Mouse (Mus musculus) left cerebral cortex, adult 11 months (tissue): ENCODE measurements at regions not wholly inside any gene's neighbourhood (a gene's known extent, or its start where the extent isn't known, plus 50 kb on each side); places are given as distances from the start of the nearest gene placed in this dataset.

Experiments
- DNase-seq: peaks from one replicate; pipeline ENCODE4 v3.0.0; 2022; ENCODE audit warnings: low spot score

DNA sequence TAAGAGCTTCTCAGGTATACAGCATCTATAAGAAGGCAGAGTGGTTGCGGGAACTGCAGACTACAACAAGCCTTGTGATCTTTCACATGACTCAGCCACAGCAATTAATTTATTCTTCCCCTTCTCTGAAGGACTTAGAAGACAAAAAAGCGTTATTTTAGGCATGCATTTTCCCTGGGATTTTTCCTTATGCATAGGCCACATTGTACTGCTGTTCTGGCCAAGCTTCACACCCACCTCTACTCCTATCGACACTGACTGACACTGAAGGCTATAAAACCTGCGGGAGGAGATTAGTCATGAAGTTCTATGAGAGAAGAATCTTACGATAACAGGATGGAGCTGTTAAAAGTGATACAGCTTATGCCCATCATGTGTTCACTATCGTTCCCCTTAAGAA is 441.9 kb downstream of the Tox3 start:
- no peak for DNase-seq

DNA sequence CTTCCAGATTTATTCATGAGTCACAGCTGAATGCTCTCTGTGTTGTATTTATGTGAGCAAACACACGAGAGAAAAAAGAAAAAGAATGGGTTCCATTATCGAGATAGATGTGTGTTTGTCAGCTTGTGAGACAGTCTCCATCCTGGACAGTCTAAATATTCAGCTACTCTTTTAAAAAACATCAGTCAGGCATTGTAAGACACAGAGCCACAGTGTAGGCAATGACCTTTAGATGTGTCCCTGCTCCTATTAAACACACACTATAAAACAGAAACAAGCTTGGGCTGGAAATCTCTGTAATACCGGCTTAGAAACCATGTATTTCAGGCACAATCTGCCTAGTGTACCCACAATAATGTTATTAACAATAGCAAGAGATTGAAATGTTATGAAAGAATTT is 442.6 kb downstream of the Tox3 start:
- no peak for DNase-seq

DNA sequence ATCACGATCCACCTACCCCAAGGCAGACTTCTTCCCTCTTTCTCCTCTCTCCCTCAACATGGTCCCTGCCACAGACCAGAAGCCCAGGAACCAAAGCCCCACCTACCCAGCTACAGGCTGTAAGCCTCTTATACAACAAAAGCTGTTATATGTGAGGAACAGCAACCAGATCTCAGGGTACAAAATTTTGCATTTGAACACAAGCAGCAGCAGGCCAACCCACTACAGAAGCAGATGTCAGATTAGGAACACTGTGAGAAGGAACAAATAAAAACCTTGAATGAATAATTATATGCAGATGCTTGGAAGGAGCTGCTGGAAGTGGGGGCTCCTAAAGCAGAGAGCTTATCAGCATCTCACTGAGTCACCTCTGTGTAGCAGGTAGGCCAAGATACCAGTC is 444.8 kb downstream of the Tox3 start:
- no peak for DNase-seq

DNA sequence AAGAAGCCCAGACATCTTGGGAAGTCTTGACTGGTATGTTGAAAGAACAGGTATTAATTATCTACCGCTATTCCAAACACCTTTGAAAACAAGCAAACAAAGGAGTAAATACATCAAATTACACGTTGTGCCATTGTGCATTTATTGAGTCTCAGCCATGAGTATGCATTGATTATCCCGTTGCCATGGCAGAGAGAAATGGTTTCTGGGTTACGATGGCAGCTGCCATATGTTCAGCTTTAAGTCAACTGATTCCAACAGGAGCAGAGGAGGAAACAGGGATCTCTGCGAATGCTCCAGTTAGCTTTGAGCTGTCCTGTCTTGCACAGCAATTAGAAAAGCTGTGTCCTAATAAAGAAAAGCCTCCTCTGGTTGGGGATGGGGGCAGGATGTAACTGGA is 475.4 kb downstream of the Tox3 start:
- DNase-seq = no peak

DNA sequence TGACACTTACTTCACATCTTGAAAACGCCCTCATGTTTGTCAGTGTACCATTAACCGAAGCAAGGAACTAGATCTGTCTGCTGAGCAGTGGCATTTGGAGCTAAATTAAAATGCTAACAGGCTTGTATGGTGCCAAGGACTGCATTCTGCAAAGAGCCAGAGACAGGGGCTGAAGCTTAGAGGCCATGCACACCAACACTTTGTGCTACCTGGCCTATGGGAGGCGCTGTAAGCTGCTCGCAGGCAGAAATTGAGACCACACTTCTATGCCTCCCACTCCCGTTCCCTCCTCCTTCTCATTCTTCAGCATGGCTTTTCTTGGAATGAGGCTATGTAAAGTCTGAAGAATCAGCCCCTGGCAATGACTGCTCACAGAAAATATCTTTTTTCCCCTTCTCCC is 476.2 kb downstream of the Tox3 start:
- no peak for DNase-seq

DNA sequence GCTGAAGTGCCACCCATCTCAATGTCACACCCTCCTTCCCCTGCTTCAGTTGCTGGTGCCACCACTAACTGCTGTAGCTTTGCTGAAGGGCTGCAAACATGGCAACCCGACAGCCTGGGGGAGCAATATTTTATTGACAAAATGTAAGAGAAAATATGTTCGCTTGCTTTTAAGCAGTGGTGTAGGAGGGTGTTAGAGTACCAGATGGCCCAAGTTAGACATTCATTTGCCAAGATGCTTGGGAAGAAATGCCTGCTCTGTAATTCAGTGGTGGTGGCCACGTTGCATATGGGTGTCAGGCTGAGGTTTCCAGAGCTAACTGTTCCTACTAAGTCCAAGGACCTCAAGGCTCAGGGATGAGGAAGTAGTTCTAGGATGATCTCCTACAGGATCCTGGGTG is 488.3 kb downstream of the Tox3 start:
- no peak for DNase-seq

DNA sequence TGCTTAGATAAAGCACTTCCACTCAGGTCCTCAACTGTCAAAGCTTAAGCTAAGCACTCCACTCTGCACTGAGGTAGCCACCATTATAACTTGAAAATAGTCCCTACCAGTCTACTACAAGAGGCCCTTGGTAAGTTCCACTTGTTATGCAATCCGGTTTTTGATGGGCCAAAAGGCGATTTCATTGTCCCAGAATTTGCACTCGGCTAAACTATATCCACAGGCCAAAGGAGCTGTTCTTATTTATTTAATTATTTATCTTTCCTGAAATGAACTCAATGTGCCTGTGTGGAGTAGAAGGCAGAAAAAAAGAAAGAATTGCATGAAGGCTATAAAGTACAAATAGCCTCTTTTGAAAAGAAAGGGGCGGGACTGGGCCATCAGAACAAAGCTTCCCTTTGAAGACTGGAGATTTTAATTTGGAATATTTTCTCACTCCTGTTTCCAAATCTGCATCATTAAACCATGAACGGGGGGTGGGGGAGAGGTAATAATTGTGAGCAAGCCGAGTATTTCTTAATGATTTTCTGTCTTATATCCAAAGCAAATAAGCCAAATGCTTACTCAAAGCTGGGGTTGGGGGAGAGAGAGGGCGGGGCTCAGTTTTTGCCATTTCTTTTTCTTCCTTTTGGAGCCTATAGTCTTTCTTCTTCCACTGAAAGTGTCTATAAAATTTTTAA is 489.3 kb downstream of the Tox3 start:
- DNase-seq = no peak

DNA sequence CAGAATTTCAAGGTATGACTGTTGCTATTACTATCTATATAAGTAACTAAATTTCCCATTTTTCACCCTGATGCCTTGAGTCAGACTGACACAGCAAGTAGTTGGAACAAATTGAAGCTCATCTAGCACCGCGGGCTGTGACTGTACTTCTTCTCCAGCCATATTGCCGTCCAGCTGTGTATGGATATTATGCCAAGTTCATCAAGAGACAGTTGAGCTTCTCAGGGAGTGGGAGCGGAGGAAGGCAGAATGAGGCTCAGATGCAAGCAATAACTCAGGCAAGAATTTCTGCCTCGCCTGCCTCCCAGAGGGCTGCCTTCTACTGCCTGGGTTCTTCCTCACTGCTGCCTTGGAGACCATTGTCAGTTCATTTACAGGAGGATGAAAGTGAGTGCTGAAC is 492.6 kb downstream of the Tox3 start:
- DNase-seq = no peak

DNA sequence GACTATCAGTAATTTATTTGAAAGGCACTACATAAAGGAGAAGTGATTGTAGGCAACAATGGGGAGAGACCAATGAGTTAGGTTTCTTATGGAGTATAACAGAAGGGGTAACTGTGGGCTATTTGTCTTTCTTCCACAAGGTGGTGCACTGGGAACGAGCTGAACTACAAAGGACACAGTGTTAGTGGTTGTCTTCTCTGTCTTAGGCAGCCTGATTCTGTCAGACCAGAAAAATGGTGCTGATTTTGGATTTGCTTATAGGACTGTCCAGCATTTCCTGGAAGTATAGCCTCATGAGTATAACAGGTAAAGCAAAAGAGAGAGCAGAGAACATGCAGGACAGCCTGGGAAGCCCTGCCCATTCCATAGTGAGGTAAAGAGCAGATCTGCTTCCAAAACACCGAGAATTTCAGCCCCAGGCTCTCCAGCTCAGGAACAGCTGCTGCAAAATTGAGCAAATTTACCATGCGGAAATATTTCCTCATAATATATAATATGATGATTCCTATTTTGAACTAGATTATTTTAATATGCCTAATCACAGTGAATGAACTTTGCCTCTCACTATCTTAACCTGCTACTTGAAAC is 497.8 kb downstream of the Tox3 start:
- peak; percentile 82 for DNase-seq

DNA sequence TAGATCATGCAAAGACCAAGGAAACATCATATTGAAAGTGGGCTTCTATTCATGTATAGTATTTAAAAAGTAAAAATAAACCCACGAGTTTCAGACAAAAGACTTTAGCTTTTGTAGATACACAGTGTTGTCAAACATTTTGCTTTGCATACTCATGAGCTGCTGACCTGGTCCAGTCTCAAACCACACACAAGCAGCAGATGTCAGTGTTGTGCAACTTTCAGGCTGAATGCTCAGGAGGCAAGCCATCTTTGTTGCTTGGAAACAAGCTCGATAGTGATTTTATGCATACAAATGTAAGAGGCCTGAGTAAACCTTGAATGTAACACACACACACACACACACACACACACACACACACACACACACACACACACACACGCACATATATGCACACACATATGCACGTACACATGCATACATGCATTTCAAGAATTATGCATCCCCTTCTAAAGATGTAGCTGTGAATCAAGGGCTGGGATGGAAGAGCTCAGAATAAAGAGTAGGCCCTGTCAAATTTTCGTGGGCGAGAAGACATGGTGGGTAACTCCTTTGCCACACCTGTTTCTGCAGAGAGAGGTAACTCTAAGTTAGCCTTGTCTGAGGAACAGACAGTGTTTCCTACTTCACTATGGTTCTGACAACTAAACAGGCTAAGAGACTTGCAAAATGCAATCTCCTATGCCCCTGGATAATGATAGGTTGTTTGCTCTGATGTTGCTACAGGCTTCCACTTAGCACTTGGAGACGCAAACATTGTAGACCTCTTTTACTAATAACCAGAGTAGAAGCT is 498.5 kb downstream of the Tox3 start:
- peak; percentile 53 for DNase-seq

DNA sequence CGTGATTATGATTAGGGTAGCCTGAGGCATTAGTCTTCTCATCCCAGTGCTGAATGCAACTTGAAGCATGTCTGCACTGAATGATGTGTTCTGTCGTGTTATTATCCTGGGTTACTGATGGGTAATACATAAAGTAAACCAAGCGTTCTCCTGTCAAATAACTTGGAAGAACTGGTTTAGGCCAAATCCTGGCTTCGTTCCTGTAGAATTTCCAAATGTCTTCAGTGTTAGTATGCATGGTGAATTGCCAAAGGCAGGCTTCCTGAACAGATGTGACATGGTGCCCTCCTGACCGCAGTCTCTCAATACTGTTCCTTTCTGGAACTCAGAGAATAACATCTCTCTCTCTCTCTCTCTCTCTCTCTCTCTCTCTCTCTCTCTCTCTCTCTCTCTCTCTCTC is 509.6 kb downstream of the Tox3 start:
- no peak for DNase-seq

DNA sequence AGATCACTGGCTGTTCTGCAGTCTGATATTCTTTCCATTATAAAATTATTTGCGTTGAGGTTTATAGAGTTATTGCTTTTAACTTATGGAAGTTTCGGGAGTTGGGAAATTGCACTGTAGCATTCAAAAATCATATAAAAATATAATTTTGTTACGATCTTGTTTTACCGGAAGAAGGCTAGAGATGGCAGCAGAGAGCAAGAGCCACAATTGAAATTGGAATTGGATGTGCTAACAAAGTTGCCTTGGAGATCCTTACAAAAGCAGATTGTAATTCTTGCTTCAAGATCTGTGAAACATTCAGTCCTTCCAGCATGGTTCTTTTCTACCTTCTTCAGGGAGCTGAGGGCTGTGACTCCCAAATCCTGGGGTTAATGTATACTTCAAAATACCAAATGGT is 514.4 kb downstream of the Tox3 start:
- DNase-seq = no peak

DNA sequence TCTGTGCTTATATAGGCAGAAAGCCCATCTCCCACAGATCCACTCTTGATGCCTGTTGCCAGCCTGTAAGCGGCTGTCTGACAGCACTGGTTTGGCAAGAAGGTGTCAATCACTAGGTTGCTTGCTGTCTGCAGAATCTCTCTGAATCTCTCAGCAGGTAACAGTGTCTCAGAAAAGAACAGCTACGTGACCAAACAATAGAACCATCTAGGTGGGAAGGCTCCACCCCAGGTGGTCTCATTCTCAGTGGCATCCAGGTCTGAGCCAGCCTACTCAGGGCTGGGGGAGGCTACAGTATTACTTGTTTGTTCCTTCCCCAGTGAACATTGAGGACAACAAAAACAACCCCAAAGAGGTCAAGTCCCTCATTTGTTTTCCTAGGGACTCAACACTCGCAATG is 523.6 kb downstream of the Tox3 start:
- DNase-seq = no peak

DNA sequence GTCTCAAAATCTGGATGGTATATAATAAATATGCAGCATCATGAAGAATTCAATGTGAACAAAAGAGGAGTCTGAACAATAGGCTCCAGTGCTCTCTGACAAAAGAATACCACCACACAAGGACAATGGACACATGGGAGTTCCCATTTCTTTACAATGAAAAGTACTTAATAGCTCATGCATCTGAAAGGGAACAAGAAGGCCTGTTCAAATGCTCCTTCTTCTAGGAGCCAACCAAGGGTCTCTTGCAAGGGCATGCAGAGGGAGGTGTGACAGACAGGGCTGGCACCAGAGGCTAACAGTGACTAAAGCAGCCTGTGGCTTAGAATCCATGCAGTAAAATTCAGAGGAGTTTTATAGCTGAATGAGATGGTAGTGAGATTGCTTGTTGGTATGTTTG is 524.5 kb downstream of the Tox3 start:
- DNase-seq = no peak

DNA sequence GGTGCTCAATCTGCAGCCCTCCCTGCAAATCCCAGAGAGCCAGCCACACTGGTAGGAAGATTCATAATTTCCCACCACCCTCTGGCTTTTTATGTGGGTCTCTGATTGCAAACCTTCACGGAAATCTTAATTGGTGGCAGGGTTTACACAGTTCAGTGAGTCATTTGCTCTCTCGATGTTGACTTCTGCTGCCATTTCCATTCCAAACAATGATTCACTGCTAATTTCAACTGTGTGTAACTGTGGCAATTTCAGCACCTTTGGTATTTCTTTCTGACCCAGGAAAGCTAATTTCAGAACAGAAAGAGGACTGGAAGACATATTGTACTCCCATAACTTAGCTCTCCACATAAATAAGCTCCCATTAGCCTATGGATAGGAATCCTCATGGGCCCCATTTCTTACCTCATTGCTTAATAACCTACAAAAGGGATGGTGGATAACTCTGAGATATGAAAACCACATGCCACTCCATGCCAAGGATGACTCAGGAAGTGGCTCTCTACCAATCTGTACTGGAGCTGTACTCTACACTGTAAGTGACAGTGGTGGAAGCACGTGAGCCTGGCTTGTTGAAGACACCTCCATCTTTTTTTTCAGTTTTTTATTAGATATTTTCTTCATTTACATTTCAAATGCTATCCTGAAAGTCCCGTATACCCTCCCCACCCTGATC is 536.0 kb downstream of the Tox3 start:
- no peak for DNase-seq

DNA sequence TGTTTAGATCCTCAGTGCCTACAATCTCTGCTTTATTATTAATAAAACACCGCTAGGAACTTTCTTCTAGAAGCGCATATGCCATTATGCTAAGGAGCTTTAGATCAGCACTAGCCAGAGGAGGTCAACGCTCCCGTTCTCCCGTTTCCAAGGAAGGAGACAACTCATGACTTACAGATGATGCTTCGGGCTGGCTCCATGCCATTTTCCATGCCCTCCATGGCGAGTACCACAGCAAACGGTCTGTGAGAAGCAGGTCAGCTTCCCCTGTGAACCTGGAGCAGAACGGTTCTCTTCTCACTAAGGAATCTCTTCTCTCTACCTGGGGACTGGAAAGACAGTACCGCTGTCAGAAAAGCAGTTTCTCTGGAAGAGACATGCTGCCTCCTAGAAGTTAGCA is 559.8 kb downstream of the Tox3 start:
- DNase-seq = no peak

DNA sequence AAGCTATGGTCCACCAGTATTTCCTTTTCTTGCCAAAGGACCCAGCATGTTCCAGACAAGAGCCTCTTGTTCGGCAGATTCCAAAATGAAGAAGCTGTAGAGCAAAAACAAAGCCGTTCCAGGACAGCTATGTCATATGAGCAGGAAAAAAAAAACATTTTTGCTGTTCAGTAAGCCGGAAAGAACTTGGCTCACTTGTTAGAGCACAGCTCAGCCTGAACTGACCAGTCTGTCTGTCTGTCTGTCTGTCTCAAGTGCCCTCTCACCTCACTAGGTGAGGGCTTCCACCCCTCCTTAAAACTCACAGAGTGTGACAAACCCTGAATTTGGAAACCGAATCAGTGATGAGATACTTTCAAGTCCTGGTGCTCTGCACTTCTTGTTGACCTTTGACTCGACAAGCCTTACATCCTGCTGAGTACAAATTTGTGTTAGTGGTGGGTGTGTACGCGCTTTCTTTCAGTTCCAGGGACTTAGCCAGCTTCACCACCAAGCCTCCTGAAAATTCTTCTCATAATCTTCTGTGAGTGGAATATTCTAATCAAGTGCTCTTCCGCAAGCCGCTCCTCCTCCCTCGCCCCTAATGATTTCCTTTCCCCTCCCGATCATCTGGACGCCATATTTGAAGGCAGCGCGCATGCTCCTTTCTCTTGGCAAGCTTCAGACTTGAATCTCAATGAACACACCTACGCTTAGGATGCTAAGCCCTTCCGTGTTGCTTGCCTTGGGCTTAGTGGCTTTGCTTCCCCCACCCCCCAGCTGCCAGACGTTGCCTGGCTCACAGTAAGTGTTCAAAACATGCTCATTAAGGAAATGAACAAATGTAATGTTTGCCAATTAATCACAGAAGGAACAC is 560.9 kb downstream of the Tox3 start:
- no peak for DNase-seq

DNA sequence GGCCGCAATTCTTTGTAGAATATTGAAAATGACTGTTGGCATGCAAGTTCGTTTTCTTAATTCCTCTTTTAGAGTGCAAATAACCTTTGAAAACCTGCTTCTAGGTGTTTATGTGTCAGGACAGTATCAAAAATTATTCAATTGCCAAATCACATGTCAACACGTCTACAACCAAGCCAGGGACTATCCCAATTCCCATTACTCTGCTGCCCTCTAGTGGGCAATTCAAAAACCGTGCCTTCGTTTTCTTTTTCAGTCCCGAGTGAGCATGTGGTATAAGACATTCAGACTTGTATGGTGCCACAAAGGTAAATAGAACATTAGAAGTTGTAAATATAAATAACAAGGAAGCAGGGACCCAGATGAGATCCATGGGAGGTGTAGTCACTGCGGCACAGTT is 563.1 kb downstream of the Tox3 start:
- peak; percentile 66 for DNase-seq

DNA sequence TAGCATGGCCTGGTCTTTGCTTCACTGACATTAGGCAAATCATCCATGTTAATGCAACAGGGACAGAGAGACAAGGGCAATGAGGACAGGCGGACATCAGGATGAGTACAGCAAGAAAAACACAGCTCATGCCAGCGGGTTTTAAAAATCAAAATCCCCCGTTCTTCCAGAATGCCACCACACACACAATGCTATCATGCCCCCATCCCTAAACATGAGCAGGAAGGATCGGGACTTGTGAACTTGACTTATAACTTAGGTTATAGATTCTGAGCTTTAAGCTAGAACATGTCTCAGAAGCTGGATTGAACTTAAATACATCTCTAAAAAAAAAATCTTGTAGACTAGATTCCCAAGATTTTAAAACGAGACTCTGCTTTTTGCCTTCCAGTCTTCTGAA is 564.8 kb downstream of the Tox3 start:
- DNase-seq = no peak

DNA sequence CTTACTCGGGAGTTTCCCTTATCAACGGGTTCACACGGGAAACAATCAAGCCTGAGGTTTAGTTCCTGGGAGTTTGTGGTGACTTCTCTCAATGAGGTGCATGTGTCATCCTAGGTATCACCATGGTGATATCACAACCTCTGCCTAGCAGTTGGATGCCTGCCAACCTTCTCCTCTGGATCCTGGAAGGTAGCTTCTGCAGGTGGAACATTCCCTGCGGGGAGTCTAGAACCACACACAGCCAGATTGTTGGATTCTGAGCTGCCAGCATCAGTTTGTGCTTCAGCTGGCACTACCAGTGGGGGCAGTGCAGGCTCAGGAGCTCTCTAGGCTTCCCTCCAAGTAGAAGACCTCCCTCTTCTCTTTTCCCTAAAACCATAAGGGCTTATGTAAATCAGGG is 581.8 kb downstream of the Tox3 start:
- DNase-seq = no peak

DNA sequence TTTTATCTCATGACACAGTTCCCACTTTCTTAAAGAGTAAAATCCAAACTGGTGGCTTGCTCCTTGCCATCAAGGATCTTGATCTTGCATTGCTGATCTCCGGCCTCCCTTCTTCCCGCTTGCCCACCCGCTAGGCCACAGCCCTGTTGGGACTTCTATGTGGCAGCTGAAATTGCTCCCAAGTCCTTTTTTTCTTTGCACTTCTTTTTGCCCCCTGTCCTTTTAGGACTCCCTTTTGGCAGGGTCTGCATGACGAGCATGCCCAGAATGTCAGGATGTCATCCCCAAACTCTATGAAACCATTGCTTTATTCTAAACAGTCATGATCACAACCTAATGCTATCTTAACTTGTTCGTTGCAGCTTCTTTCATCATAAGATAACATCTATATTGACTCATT is 588.6 kb downstream of the Tox3 start:
- no peak for DNase-seq

DNA sequence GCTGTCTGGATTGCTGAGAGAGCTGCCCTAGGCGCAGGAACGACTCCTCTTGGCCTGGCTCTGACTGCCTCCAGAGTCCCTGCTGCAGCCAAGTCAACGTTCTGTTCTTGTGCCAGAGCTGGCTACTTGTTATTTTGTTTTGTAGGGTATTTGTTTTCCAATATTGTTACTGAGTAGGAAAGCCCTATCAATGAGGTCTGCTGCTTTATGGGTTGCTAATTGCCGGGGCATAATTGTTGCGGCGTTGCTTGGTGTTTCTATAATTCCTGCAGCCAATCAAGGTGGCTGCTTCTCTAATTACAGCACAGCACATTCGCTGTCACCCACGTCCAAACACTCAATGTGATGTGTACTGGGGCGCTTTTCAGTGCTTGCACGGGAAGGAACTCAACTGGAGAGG is 589.4 kb downstream of the Tox3 start:
- DNase-seq = no peak
